Mouse (Mus musculus) monocyte, adult 2 months (primary cell): Measurements from ENCODE around the gene Cyp2j5.
"Not testable (repeated sequence)": the region's sequence is repeated elsewhere in the genome, so short reads cannot be mapped to it uniquely, and the experiment has no call there.

ENCODE experiments used
- DNase-seq, 2 experiments: peaks; one replicate each; pipeline ENCODE4 v3.0.0; 2022; ENCODE audit warnings: low spot score in 2 of 2, low read depth in 1 of 2

The Cyp2j5 gene

GRCm38 (mm10) chr4:96663991-96664390 is at the start of gene Cyp2j5:
Gene Cyp2j5, minus strand, starts transcription at chr4:96664154.
- no peak for DNase-seq

DNA sequence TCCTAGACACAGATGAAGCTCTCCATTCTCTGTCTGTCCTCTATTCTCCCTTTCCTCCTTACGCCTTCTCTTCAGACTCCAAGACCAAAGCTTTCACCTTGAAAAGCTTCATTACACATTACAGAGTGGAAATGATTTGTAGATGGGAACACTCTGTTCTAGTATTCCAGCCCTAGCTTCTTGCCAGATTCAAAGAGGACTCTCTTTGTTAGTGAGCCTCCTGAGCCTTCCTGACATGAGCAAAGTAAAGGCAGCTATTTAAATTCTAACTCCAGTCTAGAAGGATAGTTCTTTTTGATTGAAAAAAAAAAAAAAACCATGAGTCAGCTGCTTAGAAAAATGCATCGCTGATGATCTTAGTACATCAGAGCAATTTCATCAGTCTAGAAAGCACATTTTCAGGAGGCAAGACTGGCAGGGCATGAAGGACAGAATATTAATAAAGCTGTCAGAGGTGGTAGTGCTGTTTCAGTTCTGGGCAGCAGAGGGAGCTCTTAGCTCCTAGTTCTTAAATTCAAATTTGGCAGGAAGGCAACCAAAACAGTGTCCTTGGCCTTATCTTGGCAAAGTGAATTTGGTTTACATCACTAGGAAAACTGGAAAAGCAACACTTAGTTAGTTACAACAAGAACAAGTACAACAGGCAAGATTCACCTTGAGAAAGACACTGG is 41.5 kb upstream of the Cyp2j5 start:
- no peak for DNase-seq

- no peak for DNase-seq
Observed at GRCm38 (mm10) chr4:96698218-96698561, 34.2 kb upstream of the Cyp2j5 start.

DNA sequence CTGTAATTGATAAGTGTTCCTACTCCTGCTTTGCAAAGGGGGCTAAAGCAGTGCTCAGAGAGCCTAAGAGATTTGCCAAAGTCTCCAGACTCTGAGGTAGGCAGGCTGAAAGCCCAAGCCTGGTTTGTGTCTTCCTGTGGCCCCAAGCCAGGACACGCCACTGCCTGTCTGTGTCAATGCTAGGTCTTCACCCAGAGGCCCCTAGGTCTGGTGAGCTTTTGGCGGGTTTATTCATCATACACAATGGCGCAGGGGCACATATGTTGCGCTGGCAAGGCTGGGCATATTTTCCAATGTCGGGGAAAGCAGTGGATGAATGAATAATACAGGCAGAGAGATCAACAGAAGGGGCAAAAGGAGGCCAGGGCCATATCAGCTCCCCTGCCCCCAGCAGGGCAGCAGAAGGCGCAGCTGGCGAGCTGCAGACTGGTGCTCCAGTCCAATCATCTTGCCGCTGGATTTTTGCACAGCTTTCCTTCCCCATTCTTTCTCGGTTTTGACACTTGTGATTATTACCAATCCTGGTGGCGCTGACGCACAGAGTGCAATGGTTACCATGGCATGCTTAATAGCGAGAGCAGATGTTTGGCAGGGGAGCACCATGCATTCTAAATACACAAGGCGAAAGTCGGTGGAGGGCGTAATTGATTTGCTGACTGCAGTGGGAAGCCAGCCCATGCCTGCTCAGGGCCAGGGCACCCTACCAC is 33.7 kb upstream of the Cyp2j5 start:
- no peak for DNase-seq

DNA sequence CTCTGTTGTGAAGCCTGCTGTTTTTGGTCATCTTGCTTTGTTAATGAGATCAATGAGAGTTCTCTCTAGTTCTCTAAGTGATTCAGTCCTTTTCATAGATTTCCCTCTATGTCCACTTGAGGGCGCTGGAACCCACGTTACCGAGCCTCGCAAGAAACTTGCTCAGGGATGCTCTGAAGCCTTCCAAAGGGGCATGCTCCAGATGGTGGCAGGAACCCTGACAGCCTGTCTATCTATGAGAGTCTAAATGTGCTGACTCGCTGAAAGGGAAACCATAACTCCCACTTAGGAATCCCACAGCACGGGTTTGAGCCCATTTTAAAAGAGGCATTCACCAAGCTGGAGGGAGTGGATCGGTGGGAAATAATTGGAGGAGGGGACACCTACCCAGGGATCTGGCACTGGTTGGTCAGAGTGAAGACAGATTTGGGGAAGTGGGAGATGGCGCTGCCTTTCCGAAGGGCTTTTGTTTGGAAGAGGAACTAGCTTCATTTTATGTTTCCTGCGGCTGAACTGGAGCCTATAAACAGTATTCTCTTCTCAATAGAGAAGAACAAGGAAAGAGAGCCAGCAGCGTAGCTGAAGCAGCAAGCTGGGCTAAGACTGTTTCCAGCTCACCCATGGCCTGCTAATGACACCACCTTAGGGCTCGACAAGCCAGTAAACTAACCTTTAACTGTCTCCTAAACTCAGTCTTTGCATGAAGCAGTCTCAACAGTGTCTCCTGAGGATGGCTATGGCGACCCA is 32.8 kb upstream of the Cyp2j5 start:
- no peak for DNase-seq

DNA sequence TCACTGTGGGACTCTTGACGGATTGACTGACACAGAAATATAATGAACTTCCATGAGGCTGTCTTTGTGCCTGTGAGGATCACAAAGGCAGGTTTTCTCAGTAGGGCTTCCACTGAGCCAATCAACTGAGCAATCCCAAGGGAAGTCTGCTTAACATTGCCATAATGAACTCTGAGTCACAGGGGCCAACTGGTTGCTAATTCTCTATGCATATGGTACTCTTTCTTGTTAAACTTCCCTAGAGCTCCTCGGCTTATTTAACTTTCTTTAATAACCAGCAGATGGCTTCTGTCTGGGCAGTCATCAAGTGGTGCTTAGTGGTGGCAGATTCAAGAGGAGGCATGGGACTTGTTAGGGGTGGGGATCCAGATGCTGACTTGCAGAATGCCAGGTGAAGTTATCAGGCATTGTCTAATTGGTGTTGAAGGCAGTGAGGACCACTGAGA is 23.4 kb upstream of the Cyp2j5 start:
- no peak for DNase-seq

GRCm38 (mm10) chr4:96683474-96683873 is 19.5 kb upstream of the Cyp2j5 start:
- DNase-seq: no peak

DNA sequence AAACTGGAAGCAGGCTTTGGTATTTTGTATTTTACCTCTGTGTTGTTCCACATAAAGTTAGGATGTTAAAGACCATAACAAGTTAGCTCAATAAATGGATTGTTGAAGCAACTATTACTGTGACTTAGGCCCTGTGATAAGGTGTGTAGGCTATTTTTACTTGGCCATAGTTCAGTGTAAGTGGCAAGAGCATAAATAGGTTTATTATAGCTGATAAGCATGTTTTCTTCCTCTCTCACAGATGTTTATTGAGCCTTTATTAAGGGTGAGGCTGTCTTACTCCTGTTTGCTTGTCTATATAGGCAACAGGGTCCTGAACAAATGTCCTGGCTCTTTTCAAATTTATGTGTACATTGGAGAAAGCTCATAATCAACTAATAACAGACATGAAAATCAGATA is 17.0 kb upstream of the Cyp2j5 start:
- no peak for DNase-seq

- no peak for DNase-seq
Observed at GRCm38 (mm10) chr4:96680233-96680632, 16.3 kb upstream of the Cyp2j5 start.

GRCm38 (mm10) chr4:96664668-96665454 is 907 bp upstream of the Cyp2j5 start:
- DNase-seq: no peak

- DNase-seq: no peak
Observed at GRCm38 (mm10) chr4:96635455-96635854, 28.5 kb downstream of the Cyp2j5 start.

DNA sequence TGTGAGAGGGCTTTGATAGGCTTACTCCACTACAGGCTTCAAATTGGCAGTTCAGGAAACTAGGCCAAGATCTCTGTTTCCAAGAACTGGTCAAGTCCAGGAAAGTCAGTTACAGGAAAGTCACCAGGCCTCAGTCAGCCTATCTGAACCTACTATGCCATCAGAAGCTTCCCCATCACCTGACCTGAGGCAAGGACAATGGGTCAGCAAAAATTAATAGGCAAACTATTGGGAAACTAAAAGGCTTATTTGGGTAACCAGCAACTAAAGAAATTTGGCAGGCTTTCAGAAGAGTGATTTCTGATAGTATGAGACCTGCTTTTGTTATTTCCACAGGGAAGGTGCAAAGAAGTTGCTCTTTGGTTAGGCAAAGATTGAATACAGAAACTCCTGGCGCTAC is 41.5 kb downstream of the Cyp2j5 start:
- no peak for DNase-seq

GRCm38 (mm10) chr4:96591791-96592150 is 72.2 kb downstream of the Cyp2j5 start:
- DNase-seq: no peak

GRCm38 (mm10) chr4:96590911-96591790 is 72.8 kb downstream of the Cyp2j5 start, which contains the start of gene Cyp2j9:
Gene Cyp2j9, minus strand, starts transcription at chr4:96591578.
- DNase-seq: no peak

GRCm38 (mm10) chr4:96581425-96582088 is 82.4 kb downstream of the Cyp2j5 start:
- no peak for DNase-seq

DNA sequence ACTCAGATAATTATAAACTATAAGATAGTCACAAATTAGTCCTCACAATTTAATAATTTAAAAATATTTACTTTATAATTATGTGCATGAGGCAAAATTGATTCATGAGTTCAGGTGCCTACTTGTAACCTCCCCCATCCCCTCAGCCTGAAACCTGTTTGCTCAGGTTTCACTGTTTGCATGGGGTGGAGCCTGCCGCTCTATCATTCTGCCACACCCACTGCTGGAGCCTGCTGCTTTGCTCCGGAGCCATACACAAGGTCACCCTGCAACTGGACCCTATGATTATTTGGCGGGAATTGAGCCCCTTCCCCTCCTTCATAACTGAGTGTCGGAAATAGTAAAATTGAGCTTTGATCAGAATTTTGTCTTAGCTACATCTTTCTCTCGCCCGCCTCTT is 83.6 kb downstream of the Cyp2j5 start:
- DNase-seq: not testable (repeated sequence)
